Mouse (Mus musculus) cerebellum, adult 9-11 months (tissue): ENCODE measurements around the gene Srl.

Source experiments
- DNase-seq: peaks from one replicate; pipeline ENCODE4 v3.0.0; 2022

Srl gene

DNA sequence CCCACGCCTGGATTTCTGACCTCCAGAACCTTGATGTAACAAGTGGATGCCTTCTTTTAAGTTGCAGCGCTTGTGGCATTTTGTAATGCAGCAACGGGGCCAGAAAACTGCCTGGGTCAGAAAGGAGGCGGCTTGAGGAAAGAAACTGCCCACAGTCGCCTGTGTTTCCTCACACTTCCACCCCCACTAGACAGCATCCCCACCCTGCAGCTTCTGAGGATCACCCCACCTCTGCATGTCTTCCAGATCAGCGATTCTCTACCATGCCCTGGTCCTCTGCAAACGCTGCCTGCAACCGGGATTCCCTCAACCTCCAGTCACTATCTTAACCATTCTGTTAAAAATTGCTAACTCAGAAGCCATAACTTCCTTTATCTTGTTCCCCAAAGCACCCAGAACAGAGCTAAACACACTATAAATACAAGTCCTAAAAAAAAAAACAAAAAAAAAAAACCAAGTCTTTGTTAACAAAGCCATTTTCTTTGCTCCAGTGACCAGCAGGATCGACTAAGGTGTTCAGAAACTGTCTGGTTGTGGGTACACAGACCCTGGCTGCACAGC, 77.0 kb downstream of the Srl start:
- DNase-seq: no peak

DNA sequence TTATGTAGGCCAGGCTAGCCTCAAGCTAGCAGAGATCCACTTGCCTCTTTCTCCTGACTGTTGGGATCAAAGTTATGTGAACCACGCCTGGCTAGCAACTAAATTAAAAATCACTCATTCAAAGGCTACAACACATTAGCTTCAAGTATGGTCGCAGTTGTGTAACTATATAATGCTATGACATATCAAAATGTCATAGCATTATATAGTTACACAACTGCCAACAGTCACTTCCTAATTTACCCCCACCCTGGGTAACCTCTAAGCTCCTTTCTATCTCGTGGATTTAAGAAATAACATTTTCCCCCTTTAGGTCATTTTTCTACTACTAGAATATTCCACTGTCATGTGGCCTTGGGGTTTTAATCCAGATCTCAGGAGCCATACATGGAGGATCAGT, 83.7 kb downstream of the Srl start:
- DNase-seq: no peak

DNA sequence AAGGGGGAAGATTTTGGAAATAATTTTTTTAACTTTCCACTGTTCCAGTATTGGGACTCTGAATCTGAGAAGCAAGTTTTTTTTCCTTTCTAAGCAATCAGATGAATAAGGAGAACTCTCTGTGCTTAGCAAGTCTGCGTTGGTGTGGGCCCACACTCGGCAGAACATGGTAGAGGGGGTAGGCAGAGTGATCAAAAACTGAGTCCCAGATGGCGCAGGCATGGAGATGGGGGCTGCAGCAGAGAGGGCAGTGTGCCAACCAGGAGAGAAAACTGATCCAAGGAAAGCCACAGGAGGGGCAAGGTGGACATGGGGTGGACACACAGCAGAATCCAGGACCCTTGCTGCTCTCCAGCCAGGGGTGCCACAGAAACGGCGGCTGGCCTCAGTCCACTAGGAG, 85.2 kb downstream of the Srl start:
- no peak for DNase-seq

DNA sequence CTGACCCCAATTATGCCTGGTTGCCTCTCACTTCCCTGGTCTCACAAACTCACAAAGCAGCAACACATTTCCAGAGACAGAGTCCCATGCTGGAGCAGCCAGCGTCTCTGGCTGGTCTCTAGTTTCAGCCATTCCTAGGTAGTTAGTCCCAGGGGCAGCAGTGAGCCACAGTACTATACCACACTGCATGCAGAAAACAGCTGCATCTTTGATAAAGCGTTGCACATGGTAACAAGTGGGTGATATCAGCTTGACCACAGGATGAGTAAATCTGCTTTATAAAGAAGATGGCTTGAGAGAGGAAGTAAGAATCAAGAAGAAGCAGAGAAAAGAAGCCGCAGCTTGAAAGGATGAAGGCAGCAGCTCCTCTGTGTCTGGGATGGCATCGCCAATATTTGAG, 85.9 kb downstream of the Srl start:
- no peak for DNase-seq

DNA sequence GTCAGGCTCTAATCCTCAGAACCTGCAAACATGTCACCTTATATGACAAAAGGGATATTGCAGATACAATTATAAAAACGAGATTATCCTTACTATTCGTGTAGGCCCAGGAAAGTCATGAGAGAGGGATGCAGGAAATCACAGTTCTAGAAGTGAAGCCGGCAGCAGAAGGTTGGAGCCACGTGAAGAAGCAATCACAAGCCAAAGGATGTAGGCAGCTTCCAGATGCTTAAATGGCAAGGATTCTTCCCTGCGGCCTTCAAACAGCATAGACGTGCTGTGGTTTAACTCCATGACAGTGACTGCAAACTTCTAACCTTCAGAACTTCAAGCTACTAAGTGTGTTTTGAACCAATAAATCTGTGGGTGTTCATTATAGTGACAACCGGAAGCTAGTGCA, 87.1 kb downstream of the Srl start:
- DNase-seq: no peak

DNA sequence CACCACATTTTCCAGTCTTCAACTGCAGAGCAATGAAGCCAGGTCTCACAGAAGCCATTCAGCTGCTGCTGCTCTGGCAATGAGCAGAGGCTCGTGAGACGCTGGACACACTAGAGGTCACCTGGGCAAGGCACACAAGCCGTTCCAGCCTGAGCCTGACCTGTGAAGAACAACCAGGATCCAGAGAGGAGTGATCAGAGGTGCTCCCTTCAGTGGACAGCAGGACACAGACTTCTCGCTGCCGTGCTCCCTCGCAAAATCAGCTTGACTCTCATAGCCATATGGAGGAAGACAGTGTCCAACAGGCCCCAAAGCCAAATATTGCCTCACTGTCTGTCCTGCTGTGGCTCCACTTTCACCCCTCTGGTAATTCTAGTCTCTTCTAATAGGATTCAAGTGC, 92.2 kb downstream of the Srl start:
- DNase-seq: no peak

DNA sequence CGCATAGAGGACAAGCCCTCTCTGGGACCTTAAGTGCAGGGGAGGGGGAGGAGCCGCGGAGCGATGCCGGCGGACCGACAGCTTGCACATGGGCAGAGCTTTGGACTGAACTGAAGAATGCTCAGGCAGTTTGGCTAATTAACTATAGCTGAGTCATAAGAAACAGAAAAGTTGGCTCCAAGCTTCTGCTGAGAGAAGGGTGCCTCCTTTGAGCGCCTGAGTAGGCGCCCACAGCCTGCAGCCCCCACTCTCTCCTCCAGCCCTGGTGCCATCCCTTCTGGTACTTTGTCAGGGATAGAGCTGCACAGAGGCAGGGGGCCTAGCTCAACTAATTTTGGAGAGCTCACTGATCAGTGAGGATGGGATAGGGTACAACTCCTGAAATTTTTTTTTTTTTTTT, 93.4 kb downstream of the Srl start:
- DNase-seq: no peak

DNA sequence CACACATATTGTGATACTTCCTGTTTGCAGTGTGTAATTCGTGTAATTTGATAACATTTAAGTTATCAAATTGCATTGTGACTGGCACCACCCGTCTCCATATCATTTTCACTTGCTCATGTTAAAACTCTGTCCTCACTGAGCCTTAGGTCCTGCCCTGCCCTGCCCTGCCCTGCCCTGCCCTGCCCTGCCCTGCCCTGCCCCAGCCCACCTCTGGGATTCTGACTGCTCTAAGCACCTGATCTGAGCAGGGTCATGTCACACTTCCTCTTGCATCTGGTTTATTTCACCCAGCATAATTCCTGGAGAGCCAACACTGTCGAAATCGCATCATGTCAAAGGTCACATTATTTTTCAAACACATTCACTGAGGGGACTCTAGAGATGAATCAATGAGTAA, 95.2 kb downstream of the Srl start:
- no peak for DNase-seq

DNA sequence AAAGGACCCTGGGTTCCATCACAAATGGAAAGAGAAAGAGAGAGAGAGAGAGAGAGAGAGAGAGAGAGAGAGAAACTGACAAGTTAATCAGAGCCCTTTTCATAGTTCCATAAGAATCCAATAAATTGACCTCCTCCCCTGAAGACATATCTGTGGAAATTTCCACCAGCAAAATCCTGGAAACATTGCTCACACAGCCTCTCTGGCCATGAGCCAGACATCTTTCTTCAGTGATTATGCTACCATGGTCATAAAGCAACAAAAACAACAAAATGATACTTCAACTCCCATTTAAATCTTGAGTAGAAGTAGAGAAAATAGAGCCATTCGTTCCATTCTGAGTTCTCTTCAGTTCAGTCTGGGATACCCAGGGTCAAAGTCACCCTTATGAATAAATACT, 97.2 kb downstream of the Srl start:
- no peak for DNase-seq

DNA sequence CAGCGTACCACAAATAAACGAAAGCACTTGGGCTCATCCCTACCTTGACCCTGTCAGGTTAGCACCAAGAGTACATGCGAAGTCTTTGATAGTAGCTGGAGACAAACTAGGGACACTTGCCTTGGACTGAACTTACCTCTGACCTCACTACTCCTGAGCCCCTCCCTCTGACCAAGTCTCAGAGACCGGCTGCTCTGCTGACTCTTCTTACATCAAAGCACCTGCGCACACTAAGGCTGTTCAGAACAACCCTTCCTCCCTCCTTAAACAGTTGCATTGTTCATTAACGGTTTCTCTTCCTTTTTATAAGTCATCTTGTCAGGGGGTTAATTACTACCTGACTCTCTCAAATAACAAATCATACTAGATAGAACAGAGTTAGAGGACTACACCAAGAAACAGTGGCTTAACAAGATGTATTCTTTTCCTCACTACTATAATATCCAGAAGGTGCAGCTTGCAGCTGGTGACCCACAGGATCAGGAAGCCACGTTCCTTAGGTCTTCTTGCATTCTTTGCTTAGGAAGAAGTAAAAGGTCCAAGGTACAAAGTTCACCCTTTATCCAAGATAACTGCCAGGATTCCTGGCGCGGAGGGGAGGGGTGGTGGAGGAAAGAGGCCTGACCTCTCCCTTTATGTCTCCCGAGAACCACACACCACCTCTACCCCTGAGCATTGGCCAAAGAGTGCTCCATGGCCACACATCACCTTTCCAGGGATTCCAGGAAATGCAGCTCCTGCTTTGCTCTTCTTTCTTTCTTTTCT, 102.1 kb downstream of the Srl start:
- no peak for DNase-seq

DNA sequence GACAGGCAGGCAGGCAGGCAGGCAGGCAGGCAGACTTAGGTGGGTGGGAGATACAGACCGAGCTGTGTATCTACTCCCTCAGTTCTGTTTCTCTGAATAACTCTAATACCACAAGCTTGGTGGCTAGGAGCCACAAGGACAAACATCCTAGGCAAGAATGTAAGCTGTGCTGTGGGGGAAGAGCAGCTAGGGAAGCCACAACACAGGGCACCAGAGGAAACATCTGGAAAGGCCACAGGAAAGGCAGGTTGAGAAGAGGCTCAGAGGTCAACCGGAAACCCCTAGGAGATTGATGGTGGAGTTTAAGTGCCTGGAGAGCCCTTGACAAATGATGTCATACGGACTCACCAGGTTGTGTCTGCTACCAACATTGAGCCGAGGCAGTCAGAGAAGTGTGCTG, 104.9 kb downstream of the Srl start:
- no peak for DNase-seq

DNA sequence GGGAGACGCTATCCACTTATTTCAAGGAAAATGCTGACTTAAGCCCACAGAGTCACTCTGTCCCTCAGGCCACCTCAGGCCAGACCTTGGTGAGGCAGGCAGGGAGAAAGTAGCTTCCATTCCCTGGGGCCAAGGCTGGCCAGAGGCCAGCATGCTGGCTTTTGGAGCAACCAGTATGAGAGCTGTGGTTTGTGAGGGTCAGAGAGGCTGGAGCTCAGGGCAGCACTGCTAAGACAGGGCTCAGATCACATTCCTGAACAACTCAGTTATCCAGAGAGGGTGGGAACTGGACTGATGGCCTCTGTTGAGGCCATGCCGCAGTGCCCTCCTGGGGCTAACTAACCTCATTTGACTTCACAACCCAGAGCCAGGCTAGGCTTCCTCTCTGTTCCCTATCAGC, 106.2 kb downstream of the Srl start:
- no peak for DNase-seq

DNA sequence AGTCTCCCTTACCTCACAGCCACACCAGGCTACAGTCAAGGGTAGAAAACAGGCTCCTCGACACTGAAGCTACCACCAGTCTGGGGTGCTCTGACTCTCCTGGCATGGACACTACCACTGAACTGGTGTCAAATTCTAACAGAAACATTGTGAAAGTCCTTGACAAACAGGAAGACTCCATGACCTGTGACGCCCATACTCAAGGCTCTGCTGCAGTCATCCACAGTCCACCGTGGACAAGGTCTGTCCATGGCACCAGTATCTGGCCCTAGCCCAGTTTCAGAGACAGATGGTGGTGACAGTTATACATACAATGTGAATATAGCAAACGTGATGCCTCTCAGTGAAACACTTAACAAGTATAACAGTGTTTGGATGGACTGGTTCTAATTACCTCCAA, 109.8 kb downstream of the Srl start:
- DNase-seq: no peak

DNA sequence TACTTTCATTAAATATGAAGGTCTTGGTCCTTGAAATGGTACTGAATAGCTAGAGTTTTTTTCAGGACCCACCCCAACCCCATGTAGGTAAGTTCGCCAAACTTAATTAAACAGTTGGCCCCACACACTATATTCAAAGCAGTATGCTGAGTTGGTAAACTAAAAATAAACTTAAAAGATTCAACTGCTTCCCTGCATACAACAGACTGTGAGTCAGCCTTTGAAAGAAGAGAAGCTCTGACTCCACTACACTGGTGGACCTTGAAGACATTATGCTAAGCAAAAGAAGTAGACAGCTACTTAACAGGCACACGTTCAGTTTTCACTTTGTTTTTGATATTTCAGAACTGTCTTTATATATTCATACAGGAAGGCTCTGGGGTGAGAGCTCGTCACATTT, 110.6 kb downstream of the Srl start:
- no peak for DNase-seq

DNA sequence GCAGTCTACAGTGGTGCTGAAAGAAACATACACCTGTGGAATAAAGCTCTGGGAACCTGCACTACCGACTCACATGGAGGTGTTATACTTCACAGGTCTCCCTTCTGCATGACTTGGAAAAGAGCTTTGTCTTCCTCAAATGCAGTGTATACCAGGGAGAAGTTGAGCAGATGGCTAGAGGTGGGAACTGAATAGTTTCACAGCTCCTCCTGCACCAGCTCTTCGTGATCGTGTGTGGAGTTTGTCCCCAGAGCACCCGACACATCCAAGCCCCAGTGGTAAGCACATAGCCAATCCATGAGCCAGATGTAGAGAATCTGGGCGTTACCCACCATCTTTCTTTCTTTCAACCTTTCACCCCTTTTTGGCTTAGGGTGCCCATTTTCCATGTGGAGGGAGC, 111.4 kb downstream of the Srl start:
- no peak for DNase-seq
